ENCODE assay signal across 11 mouse cellular contexts in the genomic region with DNA sequence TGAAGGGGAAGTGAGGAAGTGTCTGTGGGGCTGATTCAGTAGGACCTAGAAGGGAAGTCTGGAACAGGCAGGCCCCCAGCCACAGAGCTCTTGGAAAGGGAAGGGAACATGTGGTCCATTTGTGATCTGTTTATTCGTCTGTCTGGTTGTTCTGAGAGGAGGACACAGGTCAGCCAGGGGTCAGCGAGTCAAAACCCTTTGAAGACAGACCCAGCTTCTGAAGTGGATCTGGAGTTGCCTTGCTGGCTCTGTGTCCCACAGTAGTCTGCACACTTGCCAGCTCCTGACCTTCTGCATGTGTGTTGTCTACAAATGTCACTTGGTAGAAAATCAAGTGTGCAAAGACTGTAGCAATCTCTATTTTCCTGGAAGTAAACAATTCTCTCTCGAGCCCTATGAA.
DNase-seq lines count a peak whose midpoint lies in the region; ATAC-seq and TF ChIP-seq lines count a peak whose summit lies in the region.
"Had no signal": no experiment of that assay in that cellular context is flagged by ENCODE, and none has a peak within 500 bp of the region (broad histone marks: within the 10 kb centered on the region; RNA-seq: fewer than 3 reads in every experiment).

No protein-coding gene starts in this region.

- peak; percentile 56 to 76 for DNase-seq in heart, adult 18-20 months
- DNase-seq in gastrocnemius, adult 18-20 months (ENCODE audit: low spot score) = peak; percentile 42
- DNase-seq in kidney, postnatal 0 days (ENCODE audit: low spot score) = peak; percentile 31
- peak; percentile 57 to 82 for DNase-seq in lung, postnatal 4 days
- no peak for DNase-seq in left cerebral cortex, postnatal 4 days
- DNase-seq in thymus, postnatal 25 days = no peak
- no peak for DNase-seq in layer of hippocampus, adult 2 months (ENCODE audit: low spot score in 2 of 2)

- intact Hi-C loops in left cerebral cortex, postnatal 4 days (cut with DNase I) = no loop called here

- H3K9me3 ChIP-seq in heart, embryonic 11.5 days (replicated peaks; ENCODE audit: control insufficient read depth, low read length) = no peaks in the 10 kb centered on the region
- no peaks in the 10 kb centered on the region for H3K9me3 ChIP-seq in kidney, postnatal 0 days (replicated peaks; ENCODE audit: low read length)
- H3K9me3 ChIP-seq: limb, embryonic 12.5 days; midbrain, embryonic 10.5 days had no signal

- H3K27ac ChIP-seq in heart, embryonic 11.5 days (ENCODE audit: low read depth, low read length) = no peak overlapping the region
- H3K27ac ChIP-seq in kidney, postnatal 0 days = no peak overlapping the region
- H3K27ac ChIP-seq in layer of hippocampus, adult 2 months = no peak overlapping the region
- H3K27ac ChIP-seq: limb, embryonic 12.5 days; midbrain, embryonic 10.5 days had no signal

- no peaks in the 10 kb centered on the region for H3K4me1 ChIP-seq in heart, embryonic 11.5 days (ENCODE audit: control insufficient read depth, insufficient read depth, low read length)
- no peaks in the 10 kb centered on the region for H3K4me1 ChIP-seq in kidney, postnatal 0 days (replicated peaks; ENCODE audit: insufficient read depth, low read length)
- H3K4me1 ChIP-seq: midbrain, embryonic 10.5 days had no signal

- no peaks in the 10 kb centered on the region for H3K27me3 ChIP-seq in heart, embryonic 11.5 days (ENCODE audit: control insufficient read depth, insufficient read depth, low read length)
- no peaks in the 10 kb centered on the region for H3K27me3 ChIP-seq in kidney, postnatal 0 days (ENCODE audit: insufficient read depth, low read length)
- H3K27me3 ChIP-seq: limb, embryonic 12.5 days had no signal

- no peak overlapping the region for H3K9ac ChIP-seq in heart, embryonic 11.5 days (ENCODE audit: low read depth, low read length)
- H3K9ac ChIP-seq in kidney, postnatal 0 days (ENCODE audit: low read depth, low read length) = no peak overlapping the region
- H3K9ac ChIP-seq: limb, embryonic 12.5 days had no signal

- 34% methylated on average over 3 of the region's 3 CpGs for WGBS in heart, embryonic 11.5 days (ENCODE audit: insufficient replicate concordance)
- WGBS in kidney, postnatal 0 days = 19% methylated on average over 3 of the region's 3 CpGs

- H3K4me3 ChIP-seq in heart, embryonic 11.5 days (ENCODE audit: low read depth, low read length) = no peak overlapping the region
- H3K4me3 ChIP-seq in kidney, postnatal 0 days (replicated peaks; ENCODE audit: low read depth, low read length) = no peak overlapping the region
- no peak overlapping the region for H3K4me3 ChIP-seq in layer of hippocampus, adult 2 months
- H3K4me3 ChIP-seq: limb, embryonic 12.5 days; midbrain, embryonic 10.5 days had no signal

- no peak for TF ChIP-seq CTCF in kidney, postnatal 0 days (IDR thresholded peaks at IDR 0.05; ENCODE audit: low read depth)
- no peak for TF ChIP-seq CTCF in layer of hippocampus, adult 2 months (conservative IDR thresholded peaks at IDR 0.05)

- no peak overlapping the region for H3K4me2 ChIP-seq in heart, embryonic 11.5 days
- H3K4me2 ChIP-seq in kidney, postnatal 0 days (ENCODE audit: low read length) = no peak overlapping the region
- H3K4me2 ChIP-seq: limb, embryonic 12.5 days had no signal

- no peak for ATAC-seq in heart, embryonic 11.5 days (replicated peaks; ENCODE audit: insufficient number of reproducible peaks, low FRiP score, low TSS enrichment)
- ATAC-seq in kidney, postnatal 0 days (replicated peaks; ENCODE audit: low FRiP score, low read depth) = no peak
- ATAC-seq: hindbrain, embryonic 16.5 days had no signal

- no peaks in the 10 kb centered on the region for H3K36me3 ChIP-seq in heart, embryonic 11.5 days (ENCODE audit: control insufficient read depth, insufficient read depth, low read length)
- no peaks in the 10 kb centered on the region for H3K36me3 ChIP-seq in kidney, postnatal 0 days (ENCODE audit: insufficient read depth, low read length)
- H3K36me3 ChIP-seq: limb, embryonic 12.5 days; midbrain, embryonic 10.5 days had no signal

Comparison
In these comparisons a context has a peak if more than half of its experiments do, and no peak if none do; other contexts are left out.
1. DNase-seq: peak in heart, adult 18-20 months (2 of 2), gastrocnemius, adult 18-20 months (single experiment), kidney, postnatal 0 days (single experiment) and lung, postnatal 4 days (2 of 2); none in left cerebral cortex, postnatal 4 days (single experiment), thymus, postnatal 25 days (single experiment) and layer of hippocampus, adult 2 months (0 of 2).